Mouse (Mus musculus) activated CD4-positive, CD25-positive, alpha-beta regulatory T cell, adult 4 months (primary cell): Measurements from ENCODE around the gene Mex3b. TPM values are rescaled to one million over a fixed set of nuclear protein-coding genes. Genes with fewer than 3 reads are reported as not detected.

Experiments
- ATAC-seq: one replicate; pipeline ENCODE4 v1.8.0; 2017
- polyA plus RNA-seq, 2 experiments: library from polyadenylated mRNA; unstranded; fragments of 100-300 nt; shearing (Covaris generic); gene quantifications; one replicate each; pipeline ENCODE4 v1.2.1; 2017

Mex3b gene
- polyA plus RNA-seq, 2 experiments from 2014 or later = 2.1 to 2.5 TPM

DNA sequence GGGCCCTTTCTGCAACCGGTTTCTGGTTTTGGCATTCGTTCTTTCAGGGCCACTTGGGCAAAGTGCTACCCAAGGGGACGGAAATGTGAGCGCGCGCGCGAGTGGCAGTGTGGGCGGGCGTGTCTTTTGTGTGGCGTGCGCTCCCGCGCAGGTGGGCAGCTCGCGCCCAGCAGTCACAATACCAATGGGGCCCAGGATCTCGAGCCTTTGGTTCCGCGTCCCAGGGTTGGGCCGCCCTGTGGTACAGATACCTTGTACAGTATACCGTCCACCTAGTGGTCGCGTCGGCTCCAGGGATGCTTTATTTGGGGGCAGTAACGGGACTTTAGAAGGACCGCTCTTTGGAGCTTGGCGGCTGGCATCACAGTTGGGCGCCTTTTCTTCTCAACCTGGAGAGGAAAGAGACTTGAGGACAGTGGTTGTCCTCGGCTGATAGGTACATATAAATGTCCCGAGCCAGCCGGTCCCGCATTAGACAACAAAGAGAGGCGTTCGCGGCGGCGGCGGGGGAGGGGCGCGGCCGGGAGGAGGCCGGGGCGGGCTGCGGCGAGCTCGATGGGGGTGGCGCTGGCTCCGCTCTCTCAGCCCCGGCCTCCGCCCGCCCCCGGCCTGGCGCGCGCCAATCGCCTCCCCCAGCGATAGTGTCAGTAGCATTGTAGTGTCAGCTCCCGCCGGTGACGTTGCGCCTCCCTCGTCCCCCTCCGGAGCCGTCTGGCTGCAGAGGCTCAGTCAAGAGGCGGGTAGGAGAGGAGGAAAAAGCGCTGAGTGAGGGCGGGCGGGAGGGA, 455 bp upstream of the Mex3b start:
- peak; percentile 76 for ATAC-seq

GRCm38 (mm10) chr7:82868309-82869230, 1.4 kb downstream of the Mex3b start:
- ATAC-seq = no peak

DNA sequence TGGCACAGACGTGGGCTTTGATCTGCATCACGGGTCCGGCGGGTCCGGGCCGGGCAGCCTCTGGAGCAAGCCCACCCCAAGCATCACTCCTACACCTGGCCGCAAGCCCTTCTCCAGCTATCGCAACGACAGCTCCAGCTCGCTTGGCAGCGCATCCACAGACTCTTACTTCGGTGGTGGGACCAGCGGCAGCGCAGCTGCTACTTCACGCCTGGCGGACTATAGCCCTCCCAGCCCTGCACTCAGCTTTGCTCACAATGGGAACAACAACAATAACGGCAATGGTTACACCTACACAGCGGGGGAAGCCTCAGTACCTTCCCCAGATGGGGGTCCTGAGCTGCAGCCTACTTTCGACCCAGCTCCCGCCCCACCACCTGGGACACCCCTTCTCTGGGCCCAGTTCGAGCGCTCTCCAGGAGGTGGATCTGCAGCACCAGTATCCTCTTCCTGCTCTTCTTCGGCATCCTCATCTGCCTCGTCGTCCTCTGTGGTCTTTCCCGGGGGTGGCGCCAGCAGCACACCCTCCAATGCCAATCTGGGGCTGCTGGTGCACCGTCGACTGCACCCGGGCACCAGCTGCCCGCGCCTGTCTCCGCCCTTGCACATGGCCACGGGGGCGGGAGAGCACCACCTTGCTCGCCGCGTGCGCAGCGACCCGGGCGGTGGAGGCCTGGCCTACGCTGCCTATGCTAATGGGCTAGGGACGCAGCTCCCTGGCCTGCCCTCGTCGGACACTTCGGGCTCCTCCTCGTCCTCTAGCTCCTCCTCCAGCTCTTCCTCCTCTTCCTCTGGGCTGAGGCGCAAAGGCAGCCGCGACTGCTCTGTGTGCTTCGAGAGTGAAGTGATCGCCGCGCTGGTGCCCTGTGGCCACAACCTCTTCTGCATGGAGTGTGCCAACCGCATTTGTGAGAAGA, 2.4 kb downstream of the Mex3b start:
- ATAC-seq = no peak

GRCm38 (mm10) chr7:82870148-82870513, 3.0 kb downstream of the Mex3b start:
- ATAC-seq = no peak

- ATAC-seq = no peak
Measured at GRCm38 (mm10) chr7:82876551-82876950, 9.4 kb downstream of the Mex3b start.

GRCm38 (mm10) chr7:82880016-82880415, 12.9 kb downstream of the Mex3b start:
- ATAC-seq = no peak

DNA sequence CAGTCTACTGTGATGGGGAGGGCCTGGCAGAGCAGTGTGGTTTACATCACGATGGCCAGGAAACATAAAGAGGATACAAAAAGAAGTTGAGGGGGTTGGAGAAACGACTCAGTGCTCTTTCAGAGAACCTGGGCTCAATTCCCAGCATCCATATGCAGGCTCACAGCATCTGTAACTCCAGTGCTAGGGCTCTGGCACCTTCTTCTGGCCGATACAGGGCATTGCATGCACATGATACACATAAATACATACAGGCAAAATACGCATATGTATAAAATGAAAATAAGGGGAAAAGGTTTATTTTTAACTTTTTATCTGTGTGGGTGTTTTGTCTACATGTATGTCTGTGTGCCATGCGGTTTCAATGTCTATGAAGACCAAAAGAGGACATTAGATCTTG, 13.6 kb downstream of the Mex3b start:
- no peak for ATAC-seq

GRCm38 (mm10) chr7:82890317-82890850, 23.3 kb downstream of the Mex3b start:
- ATAC-seq = no peak

GRCm38 (mm10) chr7:82890875-82891515, 23.9 kb downstream of the Mex3b start:
- no peak for ATAC-seq

GRCm38 (mm10) chr7:82894366-82894765, 27.2 kb downstream of the Mex3b start:
- no peak for ATAC-seq

GRCm38 (mm10) chr7:82895606-82896005, 28.5 kb downstream of the Mex3b start:
- ATAC-seq = no peak

DNA sequence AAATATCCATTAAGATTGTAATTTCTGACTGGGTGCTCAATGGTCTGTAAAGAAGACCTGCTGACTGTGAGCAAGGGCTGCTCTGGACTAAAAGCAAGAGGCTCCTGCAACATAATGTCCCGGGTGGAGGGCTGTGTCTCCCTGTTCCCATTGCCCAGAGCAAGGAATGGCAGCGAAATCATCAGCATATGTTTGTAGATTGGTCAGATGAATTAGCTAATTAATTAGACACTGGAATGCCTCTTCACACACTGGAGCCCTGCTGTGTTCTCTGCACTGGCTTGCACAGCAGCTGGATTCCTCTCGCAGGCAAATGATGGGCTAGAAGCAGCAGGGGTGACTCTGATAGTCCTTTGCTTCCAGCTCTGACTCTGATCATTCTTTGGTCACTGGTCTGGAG, 29.6 kb downstream of the Mex3b start:
- ATAC-seq = no peak

- no peak for ATAC-seq
Measured at GRCm38 (mm10) chr7:82899459-82900297, 32.5 kb downstream of the Mex3b start.

GRCm38 (mm10) chr7:82903006-82903405, 35.9 kb downstream of the Mex3b start:
- ATAC-seq = no peak

DNA sequence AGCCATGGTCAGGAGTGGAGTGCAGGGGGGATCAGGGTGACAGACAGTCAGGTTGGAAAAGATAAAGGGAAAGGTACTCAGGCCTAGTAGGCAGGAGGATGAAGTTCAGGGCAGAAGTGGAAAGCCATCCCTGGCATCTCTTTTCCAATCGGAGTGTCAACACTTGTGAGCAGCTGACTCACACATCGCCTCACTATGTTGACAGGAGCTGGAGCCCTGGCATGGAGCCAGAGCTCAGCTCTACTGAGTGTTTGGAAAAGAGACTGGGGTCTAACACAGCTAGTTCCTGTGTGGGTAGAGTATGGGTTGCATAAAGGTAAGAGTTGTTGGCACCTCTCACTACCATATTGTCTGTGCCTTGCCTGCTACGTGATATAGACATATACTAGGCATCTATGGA, 38.4 kb downstream of the Mex3b start:
- no peak for ATAC-seq

DNA sequence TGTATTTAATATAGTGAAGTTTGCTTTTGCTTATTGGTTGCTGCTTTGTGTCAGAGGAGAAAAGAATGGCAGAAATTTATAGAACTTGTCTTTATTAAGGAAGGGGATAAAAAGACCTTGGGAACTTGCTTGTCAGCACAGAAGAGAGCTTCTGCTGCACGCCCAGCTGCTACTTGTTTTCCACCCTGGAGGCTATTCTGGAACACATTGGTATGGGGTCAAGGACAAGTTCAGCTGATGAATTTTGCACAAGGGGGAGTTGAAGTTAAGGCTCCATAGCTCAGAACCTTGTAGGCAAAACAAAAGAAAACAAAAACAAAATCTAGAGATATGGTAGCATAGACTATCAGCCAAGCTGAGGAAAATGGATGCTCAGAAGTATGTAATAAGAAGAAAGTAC, 39.9 kb downstream of the Mex3b start:
- no peak for ATAC-seq

DNA sequence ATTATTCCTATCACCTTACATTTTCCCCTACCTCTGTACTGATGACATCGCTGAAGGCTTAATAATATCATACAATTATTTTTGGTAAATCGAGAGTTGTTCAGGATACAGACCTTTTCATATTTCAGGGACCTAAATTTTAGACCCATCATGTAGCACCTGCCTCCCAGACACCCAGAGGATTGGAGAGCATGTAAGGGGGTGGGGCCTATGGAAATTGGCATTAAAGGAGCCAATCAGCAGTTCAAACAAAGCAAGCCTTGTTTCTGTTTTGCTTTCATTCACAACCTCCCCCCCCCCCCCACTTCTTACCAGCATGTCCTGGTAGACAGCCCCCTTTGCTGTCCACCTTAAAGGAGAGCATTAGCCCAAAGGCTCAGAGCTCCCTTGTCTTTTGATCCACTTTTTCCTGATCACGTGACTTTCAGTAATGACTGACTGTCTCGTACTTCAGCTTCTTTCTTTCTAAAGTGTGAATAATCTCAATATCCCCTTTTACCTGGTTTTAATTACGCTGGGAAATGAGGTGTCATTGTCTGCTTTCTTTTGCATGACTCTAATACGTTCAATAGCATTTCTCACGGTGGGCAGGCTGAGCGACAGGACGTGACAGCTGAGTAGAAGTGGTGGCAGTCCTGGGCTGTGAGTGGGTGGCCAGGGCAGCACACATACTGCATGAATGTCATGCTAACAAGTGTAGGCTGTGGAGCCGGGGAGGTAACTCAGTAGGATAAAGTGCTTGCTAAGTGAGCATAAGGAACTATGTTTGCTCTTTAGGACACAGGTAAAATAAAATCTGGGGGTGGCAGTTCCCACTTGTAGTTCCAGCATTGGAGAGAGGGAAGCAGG, 43.6 kb downstream of the Mex3b start:
- ATAC-seq = no peak

GRCm38 (mm10) chr7:82911501-82911900, 44.4 kb downstream of the Mex3b start:
- no peak for ATAC-seq

GRCm38 (mm10) chr7:82914297-82914696, 47.2 kb downstream of the Mex3b start:
- no peak for ATAC-seq
